Mouse (Mus musculus): Measurements from ENCODE around the gene Zrsr1. TPM values are rescaled to one million over a fixed set of nuclear protein-coding genes. Genes with fewer than 3 reads are reported as not detected.

Zrsr1 gene
- polyA plus RNA-seq, 1 experiment = 5.9 TPM

DNA sequence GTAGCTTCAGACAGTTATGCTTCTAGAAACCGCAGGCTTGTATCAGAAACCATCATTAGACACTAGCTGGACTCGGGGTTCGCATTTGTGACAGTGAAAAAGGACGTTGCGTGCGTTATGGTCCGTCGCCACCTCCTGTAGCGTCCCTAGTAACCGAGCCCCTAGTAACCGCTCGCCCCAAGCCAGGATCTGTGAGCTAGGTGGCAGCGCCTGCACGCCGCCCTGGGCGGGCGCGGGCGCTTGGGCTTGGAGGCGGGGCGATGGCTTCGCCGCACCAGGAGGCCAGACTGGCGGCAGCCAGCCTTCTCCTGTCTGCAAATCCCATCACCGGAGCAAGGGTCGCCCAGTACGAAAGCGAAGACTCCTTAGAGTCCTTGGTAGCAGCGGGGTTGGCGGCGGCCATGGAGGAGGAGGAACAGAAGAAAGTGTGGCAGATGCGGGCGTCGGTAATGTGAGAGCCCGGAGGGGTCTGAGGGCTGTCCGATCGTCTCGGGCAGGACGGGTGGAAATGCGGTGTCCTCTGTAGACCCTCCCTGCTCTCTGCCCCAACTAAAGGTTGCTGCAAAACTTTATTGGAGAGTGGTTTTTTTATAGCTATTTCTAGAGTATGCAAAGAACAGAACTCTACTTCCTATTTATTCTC, 36.5 kb downstream of the Zrsr1 start:
- H3K27ac ChIP-seq (ENCODE audit: insufficient read depth, low read depth, low read length) = peak overlapping the region; percentile 77
- peaks cover 7% of the 10 kb centered on the region for H3K36me3 ChIP-seq (ENCODE audit: control insufficient read depth, insufficient read depth, low read length)
- 1% methylated on average over 40 of the region's 40 CpGs for WGBS
- DNase-seq = peak; percentile 92
- peaks cover 4% of the 10 kb centered on the region; the same call in 1 of the 2 replicates for H3K4me1 ChIP-seq (ENCODE audit: control insufficient read depth, insufficient read depth, low read length)
- no peaks in the 10 kb centered on the region for H3K27me3 ChIP-seq (replicated peaks; ENCODE audit: control insufficient read depth, insufficient read depth, low read length)
- peak overlapping the region; percentile 82 for H3K4me3 ChIP-seq (ENCODE audit: insufficient read depth, low read depth, low read length)
- no peak for TF ChIP-seq POLR2A (IDR thresholded peaks at IDR 0.05; ENCODE audit: low read depth, low read length)
- TF ChIP-seq CTCF (conservative IDR thresholded peaks at IDR 0.05; ENCODE audit: insufficient read depth, insufficient read length, low read depth, low read length) = 0 out of 2 replicates have a peak, but pooled peaks have one; percentile 14

DNA sequence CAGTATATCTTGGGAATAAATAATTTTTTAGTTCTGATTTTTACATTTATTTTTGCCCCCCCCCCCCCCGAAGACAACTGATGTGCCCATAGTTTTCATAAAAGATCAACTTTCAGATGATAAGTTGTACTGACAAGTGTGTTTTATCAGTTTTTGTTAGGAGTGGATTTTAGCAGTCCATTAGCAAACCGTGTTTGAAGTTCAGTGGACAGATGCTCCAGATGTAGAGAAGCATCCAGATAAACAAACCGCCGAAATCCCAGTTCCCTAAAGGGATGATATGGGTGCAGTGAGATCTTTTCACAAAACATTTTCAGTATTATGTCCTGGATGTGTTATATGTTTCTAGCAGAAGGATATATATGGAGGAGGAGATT, 37.0 kb downstream of the Zrsr1 start:
- no peak overlapping the region for H3K4me3 ChIP-seq (ENCODE audit: insufficient read depth, low read depth, low read length)
- H3K4me1 ChIP-seq (ENCODE audit: control insufficient read depth, insufficient read depth, low read length) = peaks cover 4% of the 10 kb centered on the region; the same call in 1 of the 2 replicates
- no peaks in the 10 kb centered on the region for H3K27me3 ChIP-seq (replicated peaks; ENCODE audit: control insufficient read depth, insufficient read depth, low read length)
- no peak for DNase-seq
- H3K36me3 ChIP-seq (ENCODE audit: control insufficient read depth, insufficient read depth, low read length) = peaks cover 4% of the 10 kb centered on the region
- no peak overlapping the region for H3K27ac ChIP-seq (ENCODE audit: insufficient read depth, low read depth, low read length)
- TF ChIP-seq POLR2A (IDR thresholded peaks at IDR 0.05; ENCODE audit: low read depth, low read length) = no peak
- TF ChIP-seq CTCF (conservative IDR thresholded peaks at IDR 0.05; ENCODE audit: insufficient read depth, insufficient read length, low read depth, low read length) = no peak
- whole genome bisulfite sequencing = 31% methylated on average over 4 of the region's 4 CpGs

DNA sequence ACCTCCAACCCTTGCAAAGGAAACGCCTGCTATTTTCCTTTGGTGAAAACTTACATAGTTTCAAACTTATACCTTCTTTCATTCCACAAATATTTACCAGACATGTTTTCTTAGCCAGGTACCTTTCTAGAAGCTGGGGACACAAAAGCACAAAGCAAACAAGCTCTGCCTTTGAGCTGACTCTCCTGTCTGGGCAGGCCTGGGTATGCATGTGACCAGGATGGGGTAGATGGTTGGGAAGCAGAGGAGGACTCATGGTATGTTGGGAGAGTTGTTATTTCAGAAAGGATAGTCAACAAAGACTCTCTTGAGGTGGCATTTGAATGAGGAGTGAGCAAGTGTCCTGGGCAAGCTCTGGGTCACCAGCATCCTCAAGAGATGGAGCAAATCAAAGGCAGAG, 41.3 kb downstream of the Zrsr1 start:
- Histone ChIP-seq H3K27me3 (replicated peaks; ENCODE audit: control insufficient read depth, insufficient read depth, low read length) (no peaks in the 10 kb centered on the region), H3K36me3 (ENCODE audit: control insufficient read depth, insufficient read depth, low read length) (no peaks in the 10 kb centered on the region), H3K27ac (ENCODE audit: insufficient read depth, low read depth, low read length) (no peak overlapping the region), H3K4me1 (ENCODE audit: control insufficient read depth, insufficient read depth, low read length) (no peaks in the 10 kb centered on the region), H3K4me3 (ENCODE audit: insufficient read depth, low read depth, low read length) (no peak overlapping the region)
- no peak for TF ChIP-seq POLR2A (IDR thresholded peaks at IDR 0.05; ENCODE audit: low read depth, low read length)
- no peak for TF ChIP-seq CTCF (conservative IDR thresholded peaks at IDR 0.05; ENCODE audit: insufficient read depth, insufficient read length, low read depth, low read length)
- DNase-seq = no peak
- 94% methylated on average over 1 of the region's 1 CpGs for WGBS

DNA sequence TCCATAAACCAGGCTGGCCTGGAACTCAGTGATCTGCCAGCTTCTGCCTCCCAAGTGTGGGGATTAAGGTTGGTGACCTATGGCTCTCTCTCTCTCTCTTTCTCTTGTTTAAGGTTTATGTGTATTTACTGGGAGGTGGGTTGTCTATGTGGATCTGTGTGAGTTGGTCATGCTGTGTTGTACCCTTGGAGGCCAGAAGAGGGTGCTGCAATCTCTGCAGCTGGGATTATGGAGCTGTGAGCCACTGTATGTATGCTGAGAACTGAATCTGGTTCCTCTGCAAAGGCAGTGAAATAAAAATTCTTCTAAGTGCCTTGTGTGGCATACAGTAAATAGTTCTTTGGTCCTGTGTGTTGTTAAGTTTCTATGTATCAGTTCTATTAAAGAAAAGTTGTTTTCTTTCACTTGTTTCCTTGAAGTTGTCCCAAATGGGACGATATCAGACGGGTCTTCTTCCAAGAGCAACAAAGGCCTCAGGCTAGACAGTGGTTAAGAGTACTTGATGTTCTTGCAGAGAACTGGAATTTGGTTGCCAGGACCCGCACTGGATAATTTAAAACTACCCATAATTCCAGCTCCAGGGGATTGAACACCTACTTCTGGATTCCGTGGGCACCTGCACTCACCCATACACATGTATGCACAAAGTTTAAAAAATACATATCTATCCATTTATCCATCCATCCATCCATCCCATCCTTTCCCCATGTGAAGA, 41.9 kb downstream of the Zrsr1 start:
- H3K27ac ChIP-seq (ENCODE audit: insufficient read depth, low read depth, low read length) = no peak overlapping the region
- 95% methylated on average over 4 of the region's 4 CpGs for WGBS
- H3K4me3 ChIP-seq (ENCODE audit: insufficient read depth, low read depth, low read length) = no peak overlapping the region
- TF ChIP-seq CTCF (conservative IDR thresholded peaks at IDR 0.05; ENCODE audit: insufficient read depth, insufficient read length, low read depth, low read length) (peak; percentile 67), POLR2A (IDR thresholded peaks at IDR 0.05; ENCODE audit: low read depth, low read length) (no peak)
- H3K4me1 ChIP-seq (ENCODE audit: control insufficient read depth, insufficient read depth, low read length) = no peaks in the 10 kb centered on the region
- H3K36me3 ChIP-seq (ENCODE audit: control insufficient read depth, insufficient read depth, low read length) = no peaks in the 10 kb centered on the region
- DNase-seq = no peak
- no peaks in the 10 kb centered on the region for H3K27me3 ChIP-seq (replicated peaks; ENCODE audit: control insufficient read depth, insufficient read depth, low read length)

DNA sequence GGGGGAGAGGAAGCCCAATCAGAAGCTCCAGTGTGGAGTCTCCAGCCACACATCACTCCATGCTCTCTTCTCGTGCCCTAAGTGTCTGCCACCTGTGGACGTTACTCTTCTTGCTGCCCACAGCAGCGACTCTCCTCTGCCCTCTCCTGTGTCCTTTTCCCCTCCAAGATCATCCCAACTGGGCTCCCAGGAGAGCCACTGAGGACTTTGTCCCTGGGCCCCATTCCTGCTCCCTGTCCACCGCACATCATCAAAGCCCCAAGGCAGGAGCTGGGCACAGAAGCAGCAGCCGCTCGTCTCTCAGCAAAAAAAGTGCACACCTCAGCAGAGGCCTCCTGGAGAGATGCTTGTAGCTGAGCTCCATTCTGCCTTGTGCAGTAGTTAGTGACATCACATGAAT, 43.2 kb downstream of the Zrsr1 start:
- 58% methylated on average over 6 of the region's 6 CpGs for WGBS
- DNase-seq = no peak
- TF ChIP-seq POLR2A (IDR thresholded peaks at IDR 0.05; ENCODE audit: low read depth, low read length) = no peak
- TF ChIP-seq CTCF (conservative IDR thresholded peaks at IDR 0.05; ENCODE audit: insufficient read depth, insufficient read length, low read depth, low read length) = no peak
- Histone ChIP-seq H3K36me3 (ENCODE audit: control insufficient read depth, insufficient read depth, low read length) (no peaks in the 10 kb centered on the region), H3K4me3 (ENCODE audit: insufficient read depth, low read depth, low read length) (no peak overlapping the region), H3K27ac (ENCODE audit: insufficient read depth, low read depth, low read length) (no peak overlapping the region), H3K4me1 (ENCODE audit: control insufficient read depth, insufficient read depth, low read length) (no peaks in the 10 kb centered on the region), H3K27me3 (replicated peaks; ENCODE audit: control insufficient read depth, insufficient read depth, low read length) (no peaks in the 10 kb centered on the region)

DNA sequence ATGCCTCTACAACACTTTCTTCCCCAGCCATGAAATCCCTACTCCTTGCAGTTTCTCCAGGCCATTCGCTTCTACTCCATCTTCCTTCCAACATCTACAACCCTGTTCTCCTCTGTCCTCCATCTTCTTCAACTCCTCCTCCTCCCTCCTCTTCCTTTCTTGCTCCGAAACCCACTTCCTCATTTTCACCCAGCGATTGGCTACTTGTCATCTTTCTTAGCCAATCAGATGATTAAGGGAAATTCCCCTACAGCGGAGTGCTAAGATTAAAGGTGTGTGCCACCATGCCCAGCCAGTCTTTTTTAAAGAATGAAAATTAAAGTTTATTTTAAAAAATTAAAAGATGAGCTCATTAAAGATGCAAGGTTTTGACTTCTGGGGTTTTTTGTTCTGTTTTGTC, 46.1 kb downstream of the Zrsr1 start:
- H3K27me3 ChIP-seq (replicated peaks; ENCODE audit: control insufficient read depth, insufficient read depth, low read length) = no peaks in the 10 kb centered on the region

DNA sequence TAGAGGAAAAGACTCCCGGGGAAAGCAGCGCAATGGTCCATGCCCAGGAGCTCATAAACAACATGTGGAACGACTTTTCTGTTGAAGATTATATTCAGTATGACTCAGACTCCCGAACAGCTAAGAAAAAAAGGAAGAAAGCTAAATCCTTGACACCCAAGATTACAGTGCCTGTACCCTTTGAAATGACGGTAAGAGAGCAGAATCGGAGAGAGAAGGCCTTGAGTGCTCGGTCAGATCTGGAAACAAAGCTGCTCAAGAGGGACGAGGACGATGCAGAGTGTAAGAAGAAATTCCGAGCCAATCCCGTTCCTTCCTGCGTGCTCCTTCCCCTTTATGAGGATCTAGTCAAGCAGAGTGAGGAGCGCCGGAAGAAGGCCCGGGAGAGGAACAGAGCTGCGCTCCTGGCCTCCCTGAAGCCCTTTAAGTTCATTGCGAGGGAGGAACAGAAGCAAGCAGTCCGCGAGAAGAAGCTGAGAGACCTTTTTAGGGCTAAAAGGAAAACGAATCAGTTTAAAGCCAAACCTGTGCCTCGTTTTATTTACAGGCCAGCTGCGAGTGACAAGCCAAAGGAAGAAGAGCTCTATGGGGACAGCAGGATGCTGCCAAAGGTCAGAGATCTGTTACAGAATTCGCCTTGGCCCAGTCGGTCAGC, 48.4 kb downstream of the Zrsr1 start:
- H3K4me1 ChIP-seq (ENCODE audit: control insufficient read depth, insufficient read depth, low read length) = no peaks in the 10 kb centered on the region
- WGBS = 59% methylated on average over 24 of the region's 24 CpGs
- H3K27ac ChIP-seq (ENCODE audit: insufficient read depth, low read depth, low read length) = no peak overlapping the region
- H3K36me3 ChIP-seq (ENCODE audit: control insufficient read depth, insufficient read depth, low read length) = no peaks in the 10 kb centered on the region
- TF ChIP-seq POLR2A (IDR thresholded peaks at IDR 0.05; ENCODE audit: low read depth, low read length) (no peak), CTCF (conservative IDR thresholded peaks at IDR 0.05; ENCODE audit: insufficient read depth, insufficient read length, low read depth, low read length) (no peak)
- H3K27me3 ChIP-seq (replicated peaks; ENCODE audit: control insufficient read depth, insufficient read depth, low read length) = no peaks in the 10 kb centered on the region
- DNase-seq = peak; percentile 11
- peak overlapping the region; percentile 15; the same call in 1 of the 2 replicates for H3K4me3 ChIP-seq (ENCODE audit: insufficient read depth, low read depth, low read length)

More for the DNA sequence above, 46.1 kb downstream of the Zrsr1 start:
- Histone ChIP-seq H3K4me1 (ENCODE audit: control insufficient read depth, insufficient read depth, low read length) (no peaks in the 10 kb centered on the region), H3K4me3 (ENCODE audit: insufficient read depth, low read depth, low read length) (no peak overlapping the region), H3K36me3 (ENCODE audit: control insufficient read depth, insufficient read depth, low read length) (no peaks in the 10 kb centered on the region), H3K27ac (ENCODE audit: insufficient read depth, low read depth, low read length) (no peak overlapping the region)
- no peak for DNase-seq
- 98% methylated on average over 4 of the region's 4 CpGs for WGBS
- no peak for TF ChIP-seq CTCF (conservative IDR thresholded peaks at IDR 0.05; ENCODE audit: insufficient read depth, insufficient read length, low read depth, low read length)
- TF ChIP-seq POLR2A (IDR thresholded peaks at IDR 0.05; ENCODE audit: low read depth, low read length) = no peak

Measured in kidney, adult 2 months (tissue).